Mouse (Mus musculus): Measurements from ENCODE around the gene Gm13089.
"Not testable (repeated sequence)": the region's sequence is repeated elsewhere in the genome, so short reads cannot be mapped to it uniquely, and the experiment has no call there.

Gene Gm13089

GRCm38 (mm10) chr4:143702611-143703010 lies at the start of gene Gm13089:
Gm13089 (minus strand) TSS chr4:143702711.
- no peak for DNase-seq (ENCODE audit: low spot score)

- DNase-seq (ENCODE audit: low spot score), result no peak
Observed at GRCm38 (mm10) chr4:143719155-143719554, 16.6 kb upstream of the Gm13089 start, which contains the start of gene Gm13078. Gm13078 (plus strand) TSS chr4:143719455.

- DNase-seq (ENCODE audit: low spot score), result not testable (repeated sequence)
Observed at GRCm38 (mm10) chr4:143657146-143657545, 45.4 kb downstream of the Gm13089 start, which contains the start of gene Gm13088. Gm13088 (minus strand) TSS chr4:143657246.

Data from layer of hippocampus, adult 9-10 months (tissue).